Mouse (Mus musculus): ENCODE results near the gene Add3.

Gene Add3

GRCm38 (mm10) chr19:53166367-53166766, 26.1 kb downstream of the Add3 start:
- DNase-seq (ENCODE audit: inconsistent ontology term), result no peak

- DNase-seq (ENCODE audit: inconsistent ontology term), result no peak
These were observed 28.3 kb downstream of the Add3 start for GRCm38 (mm10) chr19:53168576-53168975.

GRCm38 (mm10) chr19:53170651-53171050, 30.4 kb downstream of the Add3 start:
- DNase-seq (ENCODE audit: inconsistent ontology term), result no peak

- no peak for DNase-seq (ENCODE audit: inconsistent ontology term)
These were observed 33.8 kb downstream of the Add3 start for GRCm38 (mm10) chr19:53174034-53174433.

- no peak for DNase-seq (ENCODE audit: inconsistent ontology term)
These were observed 35.3 kb downstream of the Add3 start for GRCm38 (mm10) chr19:53175550-53175949.

GRCm38 (mm10) chr19:53176518-53176917, 36.3 kb downstream of the Add3 start:
- DNase-seq (ENCODE audit: inconsistent ontology term), result no peak

- DNase-seq (ENCODE audit: inconsistent ontology term), result no peak
These were observed 38.6 kb downstream of the Add3 start for GRCm38 (mm10) chr19:53178611-53179528.

DNA sequence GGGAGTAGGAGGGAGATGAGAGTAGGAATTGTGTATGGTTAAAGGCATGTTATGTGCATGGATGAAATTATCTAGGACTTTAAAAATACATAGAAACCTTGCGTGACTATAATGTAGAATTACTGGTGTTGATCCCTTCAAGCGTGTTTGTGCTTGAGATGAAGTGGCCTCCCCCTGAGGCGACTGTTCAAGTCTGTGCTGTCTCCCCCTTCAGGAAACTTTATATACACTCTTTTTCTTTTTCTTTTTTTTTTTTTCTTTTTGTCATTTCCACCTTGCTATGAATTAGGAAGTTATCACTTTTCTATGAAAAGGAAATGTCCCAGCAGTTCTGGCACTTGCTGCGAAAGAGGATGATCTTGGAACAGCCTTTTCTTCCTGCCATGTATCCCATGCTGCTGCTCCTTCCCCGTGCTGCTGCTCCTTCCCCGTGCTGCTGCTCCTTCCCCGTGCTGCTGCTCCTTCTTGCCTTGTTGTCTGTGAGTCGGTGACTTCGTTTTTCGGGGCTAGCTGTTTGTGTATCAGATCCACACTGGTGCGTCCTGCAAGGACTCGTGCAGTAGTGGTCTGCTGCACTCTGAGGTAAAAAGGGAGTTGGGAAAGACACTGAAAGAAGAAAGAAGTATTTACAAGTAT, 40.0 kb downstream of the Add3 start:
- DNase-seq (ENCODE audit: inconsistent ontology term), result no peak

DNA sequence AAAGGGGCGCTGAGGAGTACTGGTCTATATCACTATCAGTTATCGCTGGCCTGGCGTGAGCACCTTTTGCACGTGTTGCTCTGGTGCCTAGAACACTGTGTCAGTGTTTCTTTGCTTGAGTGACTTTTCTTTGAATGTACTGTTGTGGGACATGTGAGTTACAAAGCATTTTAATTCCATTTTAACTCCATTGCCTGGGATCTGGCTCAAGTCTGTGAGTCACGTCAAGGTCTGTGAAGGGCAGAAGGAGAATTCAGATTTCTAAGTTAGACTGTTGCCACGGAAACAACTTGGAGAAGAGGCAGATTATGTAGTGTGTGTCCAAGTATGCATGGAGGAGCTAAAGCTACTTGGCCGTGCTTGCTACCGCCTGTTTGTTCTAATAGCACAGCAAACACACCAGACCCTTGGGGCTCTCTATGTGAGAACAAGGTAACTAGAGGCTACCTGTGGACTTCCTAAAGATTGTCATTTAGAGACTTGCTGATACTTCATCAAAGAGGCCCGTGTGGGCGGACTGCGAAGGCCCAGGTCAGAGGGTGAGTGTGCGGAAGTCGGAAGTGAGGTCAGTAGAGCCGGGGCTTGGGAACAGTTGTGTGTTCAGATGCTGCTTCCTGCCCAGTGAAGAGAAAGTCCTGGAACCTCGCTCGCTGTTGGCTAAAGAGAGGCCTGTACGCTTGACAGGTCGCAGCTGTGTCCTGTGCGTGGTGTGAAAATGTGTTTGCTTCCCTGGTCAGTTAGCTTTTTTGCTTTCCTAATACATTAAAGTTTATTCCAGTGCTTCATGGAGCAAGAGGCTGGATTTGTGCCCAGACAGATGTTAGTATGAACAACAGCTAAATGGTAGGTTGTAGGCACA, 41.0 kb downstream of the Add3 start:
- peak; percentile 38 for DNase-seq (ENCODE audit: inconsistent ontology term)

GRCm38 (mm10) chr19:53183620-53184019, 43.4 kb downstream of the Add3 start:
- no peak for DNase-seq (ENCODE audit: inconsistent ontology term)

DNA sequence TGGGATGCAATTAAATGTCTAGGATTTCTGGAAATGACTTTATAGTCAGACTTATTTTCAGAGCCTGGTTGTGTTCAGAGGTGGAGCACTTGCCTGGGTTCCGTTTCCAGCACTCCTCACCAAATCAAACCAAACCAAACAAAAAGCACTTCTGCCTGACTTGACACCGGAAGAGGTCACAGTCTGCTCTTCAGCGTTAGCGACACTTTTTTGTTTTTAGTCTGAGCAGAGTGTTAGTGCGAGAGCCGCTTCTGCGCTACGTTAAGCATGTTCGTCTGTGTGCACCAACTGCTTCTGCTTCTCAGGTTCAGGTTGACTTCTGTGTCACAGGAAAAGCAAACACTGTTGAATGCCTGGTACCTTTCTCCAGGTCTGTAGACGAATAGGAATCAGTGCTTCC, 44.0 kb downstream of the Add3 start:
- DNase-seq (ENCODE audit: inconsistent ontology term), result no peak

DNA sequence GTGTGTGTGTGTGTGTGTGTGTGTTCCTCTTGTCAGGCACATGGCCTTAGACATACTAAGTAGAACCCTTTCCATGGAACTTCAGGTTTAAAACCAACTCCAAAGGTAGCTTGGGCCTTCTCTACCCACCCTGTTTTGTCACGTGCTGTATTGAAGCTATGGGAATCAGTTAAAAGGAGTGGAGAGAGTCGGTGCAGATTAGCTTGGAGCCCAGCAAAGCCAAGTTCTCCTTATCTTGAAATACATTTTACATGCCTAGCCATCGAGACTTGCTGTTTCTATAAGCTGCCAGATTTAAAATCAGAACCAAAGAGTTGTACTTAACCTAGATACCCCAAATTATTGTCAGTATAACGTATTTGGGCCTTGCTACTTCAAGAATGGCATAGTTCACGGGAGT, 44.7 kb downstream of the Add3 start:
- no peak for DNase-seq (ENCODE audit: inconsistent ontology term)

DNA sequence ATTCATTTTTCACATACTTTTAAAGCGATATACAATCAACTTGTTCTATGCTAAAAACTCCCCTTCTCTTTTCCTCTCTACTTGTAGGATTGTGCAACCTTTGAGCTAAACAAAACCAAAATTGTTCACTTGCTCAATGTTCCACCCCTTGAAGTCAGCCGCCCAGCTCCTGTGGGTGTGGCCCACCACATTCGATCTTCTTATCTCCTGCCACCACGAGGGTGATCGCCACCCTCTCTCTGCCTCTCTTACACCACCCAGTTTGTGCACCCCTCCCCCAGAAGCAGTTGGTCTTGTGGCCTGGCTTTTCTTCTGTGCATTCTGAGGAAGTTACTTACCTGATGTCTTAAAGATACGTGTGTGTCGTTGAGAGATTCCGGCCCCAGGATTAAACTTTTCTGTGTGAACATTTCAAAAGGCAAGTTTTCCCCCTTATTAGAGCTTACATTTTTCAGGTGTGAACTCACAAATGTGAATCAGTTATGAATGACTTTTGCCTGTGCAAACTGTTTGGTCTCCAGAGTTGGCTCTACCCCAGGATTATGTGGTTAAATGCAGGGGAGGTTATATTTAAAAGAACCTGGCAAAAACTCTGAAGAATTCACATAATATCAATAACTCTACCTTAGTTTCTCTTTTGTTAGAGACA, 45.4 kb downstream of the Add3 start:
- peak; percentile 24 for DNase-seq (ENCODE audit: inconsistent ontology term)

DNA sequence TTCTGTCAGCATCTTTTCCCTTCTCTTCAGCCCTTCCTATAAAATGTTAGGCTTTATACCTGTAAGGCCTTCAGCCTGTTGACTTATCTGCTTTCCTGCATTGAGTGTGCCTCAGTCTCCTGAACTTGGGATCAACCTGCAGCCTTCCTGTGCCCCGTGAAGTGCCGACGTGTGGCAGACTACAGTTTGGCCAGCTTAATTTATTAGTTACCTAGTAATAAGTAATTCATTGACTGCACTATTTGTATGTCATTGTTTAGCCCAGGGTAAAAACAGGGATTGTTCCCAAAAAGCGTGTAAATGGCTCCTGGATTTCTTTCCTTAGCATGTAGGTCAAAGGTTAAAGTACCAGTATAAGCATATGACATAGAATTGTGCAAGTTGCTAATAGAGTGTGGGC, 46.2 kb downstream of the Add3 start:
- DNase-seq (ENCODE audit: inconsistent ontology term), result no peak

DNA sequence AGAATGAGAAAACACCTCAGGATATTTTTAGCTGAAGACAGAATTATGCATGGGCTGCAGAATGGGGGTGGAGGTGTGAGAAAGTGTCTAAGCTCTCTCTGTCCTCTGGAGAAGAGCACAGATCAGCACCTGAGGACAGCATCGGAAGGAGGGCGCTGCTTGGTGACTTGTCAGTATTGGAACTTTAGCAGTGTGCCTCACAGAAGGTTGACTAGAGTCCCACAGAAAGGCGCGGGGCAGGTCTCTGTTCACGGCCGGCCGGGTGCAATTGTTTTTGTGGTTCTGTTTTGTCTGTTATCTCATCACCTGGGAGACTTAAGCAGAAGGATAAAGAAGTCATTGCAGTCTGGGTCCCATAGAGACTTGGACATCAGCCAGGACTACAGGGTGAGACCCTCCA, 47.3 kb downstream of the Add3 start:
- no peak for DNase-seq (ENCODE audit: inconsistent ontology term)

DNA sequence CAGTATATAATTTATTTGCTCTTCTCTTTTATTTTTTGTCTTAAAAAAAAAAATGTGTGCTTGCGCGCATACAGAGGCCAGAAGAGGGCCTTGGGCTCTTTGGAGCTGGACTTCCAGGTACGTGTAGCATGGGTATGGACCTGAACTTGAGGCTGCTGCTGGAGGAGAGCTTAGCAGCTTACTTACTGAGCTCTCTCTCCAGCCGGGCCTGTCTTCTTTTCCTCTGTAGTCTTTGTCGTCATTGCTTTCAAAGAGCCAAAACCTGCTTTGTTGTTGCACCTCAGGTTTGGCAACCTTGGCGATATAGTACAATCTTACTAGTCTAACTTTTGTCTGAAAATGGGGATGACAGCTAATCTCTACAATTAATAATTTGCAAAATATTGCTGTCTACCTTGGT, 47.9 kb downstream of the Add3 start:
- DNase-seq (ENCODE audit: inconsistent ontology term), result no peak

DNA sequence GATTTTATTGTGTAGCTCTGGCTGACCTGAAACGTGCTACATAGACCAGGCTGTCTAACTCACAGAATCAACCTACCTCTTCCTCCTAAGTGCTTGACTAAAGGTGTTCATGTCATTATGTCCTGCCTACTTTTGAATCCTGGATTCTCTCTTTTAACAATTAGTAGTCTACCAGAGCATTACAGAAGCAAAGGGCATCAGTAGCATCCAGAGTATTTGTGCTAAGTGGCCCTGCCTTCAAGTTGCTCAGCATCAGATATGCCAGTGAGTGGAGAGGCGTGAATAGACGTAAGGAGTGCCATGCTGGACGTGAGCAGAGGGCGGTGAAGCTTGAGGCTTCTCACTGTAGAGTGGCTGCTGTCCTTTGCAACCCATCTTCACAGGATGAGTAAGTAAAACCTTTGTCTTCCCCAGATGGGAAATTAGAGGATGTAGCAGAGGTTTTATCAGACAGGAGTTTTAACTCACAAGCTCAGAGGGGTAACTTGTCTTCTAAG, 48.5 kb downstream of the Add3 start:
- no peak for DNase-seq (ENCODE audit: inconsistent ontology term)

GRCm38 (mm10) chr19:53189736-53190135, 49.5 kb downstream of the Add3 start:
- no peak for DNase-seq (ENCODE audit: inconsistent ontology term)

- no peak for DNase-seq (ENCODE audit: inconsistent ontology term)
These were observed 50.0 kb downstream of the Add3 start for GRCm38 (mm10) chr19:53190232-53190631.

DNA sequence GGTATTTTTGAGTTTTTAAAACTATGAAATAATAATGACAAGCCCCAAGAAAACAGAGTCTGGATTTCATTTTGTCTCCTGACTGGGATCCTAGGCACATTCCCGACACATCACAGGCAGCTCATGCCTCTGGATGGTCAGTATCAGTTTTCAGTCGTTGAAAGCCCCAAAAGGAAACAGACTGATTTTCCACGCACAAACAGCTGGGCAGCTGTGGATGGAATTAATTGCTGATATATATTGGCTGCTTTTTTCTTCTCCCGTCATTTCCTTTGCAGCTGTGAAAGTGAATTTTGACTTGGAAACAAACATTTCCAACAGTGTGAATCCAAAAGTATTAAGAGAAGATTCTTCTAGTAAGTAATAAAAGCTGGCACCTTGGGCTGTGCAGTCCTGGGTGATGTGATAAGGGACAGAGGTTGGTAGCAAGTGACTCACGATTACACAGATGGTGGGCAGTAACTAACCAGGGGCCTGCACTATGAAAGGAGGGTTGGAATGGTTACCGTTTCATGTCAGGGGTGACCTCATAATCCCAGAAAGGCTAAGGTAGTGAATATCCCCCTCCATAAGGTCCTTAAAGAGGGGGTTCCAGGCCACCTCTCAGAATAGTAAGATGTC, 51.7 kb downstream of the Add3 start:
- DNase-seq (ENCODE audit: inconsistent ontology term), result no peak

- no peak for DNase-seq (ENCODE audit: inconsistent ontology term)
These were observed 52.9 kb downstream of the Add3 start for GRCm38 (mm10) chr19:53193190-53193589.

Measured in Muller cell, postnatal 12 days (primary cell).